Mouse (Mus musculus): ENCODE measurements around the gene Kdm2a.

DNA sequence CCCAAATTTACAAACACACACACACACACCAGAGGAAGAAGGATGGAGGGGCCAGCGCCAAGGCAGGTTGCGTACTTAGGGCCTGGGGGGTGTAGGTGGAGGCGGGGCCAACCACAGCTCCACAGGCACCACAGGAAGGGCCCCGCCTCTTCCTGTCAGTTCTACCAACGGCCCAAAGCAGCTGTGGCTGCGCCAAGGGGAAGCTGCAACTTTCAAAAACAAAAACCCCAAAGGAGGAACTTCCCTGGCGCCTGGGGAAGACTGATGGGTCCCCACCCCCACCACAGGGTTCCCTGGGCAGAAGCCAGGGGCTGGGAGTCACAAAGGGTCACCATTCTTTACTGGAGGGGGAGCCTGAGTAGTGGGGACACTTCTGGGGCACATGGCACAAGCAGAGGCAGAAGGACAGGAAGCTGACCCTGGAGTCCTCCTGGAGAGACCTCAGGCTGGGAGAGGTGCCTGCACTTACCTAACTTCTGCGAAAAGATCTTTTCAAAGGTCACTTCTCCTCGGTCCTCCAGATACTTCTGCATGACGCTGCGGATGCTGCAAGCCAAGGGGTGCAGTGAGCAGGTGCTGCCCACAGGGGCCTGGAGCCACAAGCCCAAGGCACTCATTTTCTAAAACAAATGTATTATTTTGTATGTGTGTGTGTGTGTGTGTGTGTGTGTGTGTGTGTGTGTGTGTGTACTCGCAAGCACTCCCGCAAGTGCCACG is 103.5 kb downstream of the Kdm2a start:
- TF ChIP-seq POLR2A (IDR thresholded peaks at IDR 0.05; ENCODE audit: control insufficient read depth in 1 of 2, insufficient read depth in 1 of 2, low read depth in 1 of 2, low read length in 2 of 2, poor library complexity in 1 of 2) = peak in 1 of 2 experiments; percentile 43; a peak in 1 of 4 replicates
- no peak for TF ChIP-seq E2F4 (IDR thresholded peaks at IDR 0.05; ENCODE audit: borderline replicate concordance, low read depth, low read length)
- TF ChIP-seq CTCF (IDR thresholded peaks at IDR 0.05 in 2 of 3, conservative IDR thresholded peaks at IDR 0.05 in 1 of 3; ENCODE audit: control insufficient read depth in 1 of 3, insufficient read depth in 1 of 3, low read depth in 2 of 3, low read length in 3 of 3, poor library complexity in 1 of 3, severe bottlenecking in 1 of 3) = no peak
- TF ChIP-seq CHD2 (IDR thresholded peaks at IDR 0.05; ENCODE audit: low read length) = peak; percentile 79
- TF ChIP-seq SMC3 (IDR thresholded peaks at IDR 0.05; ENCODE audit: low read depth, low read length) = 0 out of 2 replicates have a peak, but pooled peaks have one; percentile 11
- peak; percentile 54; the same call in 1 of the 2 replicates for TF ChIP-seq TBP (IDR thresholded peaks at IDR 0.05; ENCODE audit: low read depth, low read length)
- TF ChIP-seq UBTF (IDR thresholded peaks at IDR 0.05; ENCODE audit: borderline replicate concordance, insufficient read depth, low read depth, low read length) = no peak
- TF ChIP-seq MAX (IDR thresholded peaks at IDR 0.05; ENCODE audit: low read length) = peak; percentile 66
- 0 out of 2 replicates have a peak, but pooled peaks have one; percentile 34 for TF ChIP-seq MEF2A (IDR thresholded peaks at IDR 0.05; ENCODE audit: extremely low read depth, insufficient replicate concordance, low read depth, low read length, poor library complexity, severe bottlenecking)
- TF ChIP-seq HCFC1 (IDR thresholded peaks at IDR 0.05; ENCODE audit: low read depth, low read length) = peak; percentile 75
- peak; percentile 82 for TF ChIP-seq TCF12 (IDR thresholded peaks at IDR 0.05; ENCODE audit: low read depth, low read length)
- peak; percentile 59; the same call in 1 of the 2 replicates for TF ChIP-seq BHLHE40 (IDR thresholded peaks at IDR 0.05; ENCODE audit: borderline replicate concordance, low read depth, low read length)
- TF ChIP-seq EP300 (IDR thresholded peaks at IDR 0.05; ENCODE audit: low read depth in 1 of 2, low read length in 2 of 2) = peak; percentile 83 to 90

Measured in MEL (cell line).